Mouse (Mus musculus) CH12.LX (cell line): ENCODE data around the gene Cdh6.

Source experiments
- CTCF ChIP-seq, 2 experiments: IDR thresholded peaks in 1 of 2; conservative IDR thresholded peaks in 1 of 2; 2 replicates each; pipeline ENCODE4 v1.5.1; 2011 to 2012; ENCODE audit warnings: low read depth in 2 of 2, low read length in 2 of 2, improper control_type of control experiment in 1 of 2, inconsistent platforms in 1 of 2, mild to moderate bottlenecking in 1 of 2, moderate library complexity in 1 of 2
- JUN ChIP-seq: IDR thresholded peaks from 2 replicates; pipeline ENCODE4 v1.6.1; 2011; ENCODE audit warnings: low read depth, mild to moderate bottlenecking, low read length, improper control_type of control experiment, moderate library complexity; ENCODE audit not compliant: insufficient read depth
- JUND ChIP-seq: conservative IDR thresholded peaks from 2 replicates; pipeline ENCODE4 v1.6.1; 2011; ENCODE audit warnings: low read depth, low read length, improper control_type of control experiment
- POLR2A ChIP-seq: IDR thresholded peaks from 2 replicates; pipeline ENCODE4 v1.6.1; 2011; ENCODE audit warnings: low read depth, mild to moderate bottlenecking, improper control_type of control experiment, low read length
- POLR2AphosphoS2 ChIP-seq: IDR thresholded peaks from 2 replicates; pipeline ENCODE4 v1.6.1; 2011; ENCODE audit warnings: low read depth, low read length, improper control_type of control experiment
- SIN3A ChIP-seq: IDR thresholded peaks from 2 replicates; pipeline ENCODE4 v1.6.1; 2012; ENCODE audit warnings: low read length, improper control_type of control experiment, inconsistent platforms
- SMC3 ChIP-seq: IDR thresholded peaks from 2 replicates; pipeline ENCODE4 v1.6.1; 2011; ENCODE audit warnings: low read depth, low read length, improper control_type of control experiment
- UBTF ChIP-seq: IDR thresholded peaks from 2 replicates; pipeline ENCODE4 v1.6.1; 2012; ENCODE audit warnings: low read depth, mild to moderate bottlenecking, inconsistent platforms, low read length, improper control_type of control experiment, moderate library complexity

GRCm38 (mm10) chr15:13094881-13095256 lies 78.6 kb downstream of the Cdh6 start:
- TF ChIP-seq CTCF (conservative IDR thresholded peaks at IDR 0.05 in 1 of 2, IDR thresholded peaks at IDR 0.05 in 1 of 2; ENCODE audit: low read depth in 2 of 2, low read length in 2 of 2) (no peak), UBTF (no peak), SIN3A (peak; percentile 56), SMC3 (no peak), JUN (peak; percentile 91), JUND (peak; percentile 94), POLR2A (no peak), POLR2AphosphoS2 (no peak)
